Mouse (Mus musculus): ENCODE data around the gene Ccnl2.

The Ccnl2 gene

DNA sequence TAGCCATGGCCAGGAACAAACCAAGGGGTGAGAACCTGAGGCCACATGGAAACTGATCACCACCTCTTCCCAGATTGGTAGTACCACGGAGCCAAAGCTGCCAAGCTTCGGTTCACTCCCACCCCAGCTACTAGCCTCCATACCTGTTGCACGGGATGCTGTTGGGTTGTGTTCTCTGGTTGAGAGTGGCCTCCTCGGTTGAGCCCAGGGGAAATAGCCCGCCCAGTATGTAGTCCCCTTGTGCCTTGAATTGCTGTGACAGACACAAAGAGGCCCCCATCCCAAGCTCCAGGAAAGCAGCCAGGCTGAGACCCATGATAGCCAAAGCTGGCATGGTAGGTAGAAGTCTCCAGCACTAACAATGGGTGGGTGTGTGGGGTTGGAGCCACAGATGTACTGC, 50.7 kb downstream of the Ccnl2 start, which contains the start of gene Tas1r3:
Gene Tas1r3, minus strand, starts transcription at position 362 of the 400 bp plus-strand sequence.
- DNase-seq (ENCODE audit: low spot score in 2 of 2), result no peak

DNA sequence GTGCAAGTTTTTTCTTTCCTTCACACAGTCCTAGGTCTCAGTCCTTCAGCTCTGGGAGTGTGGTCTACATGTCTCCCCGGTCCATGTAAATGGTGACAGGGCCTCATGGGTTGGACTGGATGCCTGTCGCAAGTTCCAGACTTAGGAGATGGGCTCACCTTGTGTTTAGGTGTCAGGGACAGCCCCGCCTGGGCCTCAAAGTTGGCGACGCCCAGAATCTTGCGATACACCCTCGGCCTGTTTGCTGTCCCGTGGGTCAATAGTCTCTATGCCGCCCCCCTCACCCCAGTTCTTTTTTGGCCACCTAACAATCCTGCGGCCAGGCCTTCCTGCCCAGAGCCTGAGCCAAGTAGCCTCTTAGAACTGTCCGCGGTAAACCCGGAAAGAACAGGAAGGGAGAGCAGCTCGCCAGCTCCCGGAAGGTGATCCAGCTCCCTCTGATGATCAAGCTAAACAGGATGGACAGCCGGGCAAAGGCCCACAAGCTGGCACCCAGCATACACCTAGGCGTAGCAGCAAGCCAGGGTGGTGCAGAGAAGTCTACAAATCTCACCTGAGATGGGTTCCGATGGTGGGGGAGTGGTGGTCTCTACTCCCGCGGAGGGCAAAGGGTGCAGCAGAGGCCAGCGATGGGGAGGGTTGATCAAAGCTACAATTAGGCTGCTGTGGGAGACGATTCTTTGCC, 56.5 kb downstream of the Ccnl2 start:
- peak in 1 of 2 experiments; percentile 14 for DNase-seq (ENCODE audit: low spot score in 2 of 2)

GRCm38 (mm10) chr4:155869317-155870033, 57.2 kb downstream of the Ccnl2 start, which contains the start of the genes Cptp and Ints11:
TSS of gene Cptp (minus strand) at chr4:155869440.
TSS of gene Ints11 (plus strand) at chr4:155869546.
- peak; percentile 96 to 97 for DNase-seq (ENCODE audit: low spot score in 2 of 2)

- DNase-seq (ENCODE audit: low spot score in 2 of 2), result no peak
Measured at GRCm38 (mm10) chr4:155871404-155871803, 59.1 kb downstream of the Ccnl2 start.
